Mouse (Mus musculus) fat pad, adult 2 months (tissue): ENCODE results near the gene Cacng4.

Experiments
- DNase-seq: peaks from one replicate; pipeline ENCODE4 v3.0.0-alpha.2; 2011; ENCODE audit warnings: low read depth, low spot score; ENCODE audit errors: extremely low read depth

Cacng4 gene

DNA sequence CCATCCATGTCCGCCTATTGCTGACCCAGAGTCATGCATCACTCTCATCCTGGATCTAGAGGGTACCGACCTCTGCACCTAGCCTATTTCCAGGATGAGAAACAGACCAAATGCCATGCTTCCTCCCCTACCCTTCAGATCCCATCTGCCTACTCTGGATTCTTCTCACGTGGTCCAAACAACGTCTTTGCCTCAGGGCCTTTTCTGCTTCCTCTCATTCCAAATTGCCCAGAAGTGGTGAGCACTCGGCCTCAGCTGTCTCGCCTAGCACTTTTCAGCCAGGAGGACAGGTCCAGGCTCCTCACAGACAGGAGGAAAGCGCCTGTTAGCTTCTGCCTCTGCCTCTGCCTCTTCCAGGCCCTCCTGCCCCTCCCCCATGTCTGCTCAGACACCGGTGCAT is 21.0 kb downstream of the Cacng4 start:
- DNase-seq: no peak

- DNase-seq: no peak
Observed at GRCm38 (mm10) chr11:107772002-107772401, 22.4 kb downstream of the Cacng4 start.

GRCm38 (mm10) chr11:107768361-107768760 is 26.0 kb downstream of the Cacng4 start:
- DNase-seq: no peak

- DNase-seq: no peak
Observed at GRCm38 (mm10) chr11:107766932-107767331, 27.4 kb downstream of the Cacng4 start.

GRCm38 (mm10) chr11:107762688-107763460 is 31.5 kb downstream of the Cacng4 start:
- DNase-seq: no peak

- no peak for DNase-seq
Observed at GRCm38 (mm10) chr11:107761790-107762500, 32.4 kb downstream of the Cacng4 start.

DNA sequence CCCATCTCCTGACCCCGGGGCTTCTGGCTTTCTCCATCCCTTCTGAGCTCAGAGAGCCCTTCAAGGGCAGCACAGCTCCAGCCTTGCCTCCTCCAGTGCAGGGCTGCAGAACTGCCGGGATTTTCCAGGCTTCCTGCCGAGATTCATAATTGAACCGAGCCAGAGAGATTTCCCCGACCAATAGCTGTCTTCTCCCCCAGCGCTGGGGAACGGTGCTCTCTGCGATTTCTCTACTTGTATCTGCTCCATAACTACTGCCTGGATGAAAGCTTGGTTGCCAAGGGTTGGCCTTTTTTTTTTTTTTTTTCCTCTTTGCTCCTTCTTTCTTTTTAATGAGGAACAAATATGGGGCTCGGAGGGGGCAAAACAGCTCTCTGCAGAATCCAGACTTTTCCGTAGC is 34.4 kb downstream of the Cacng4 start:
- DNase-seq: no peak

DNA sequence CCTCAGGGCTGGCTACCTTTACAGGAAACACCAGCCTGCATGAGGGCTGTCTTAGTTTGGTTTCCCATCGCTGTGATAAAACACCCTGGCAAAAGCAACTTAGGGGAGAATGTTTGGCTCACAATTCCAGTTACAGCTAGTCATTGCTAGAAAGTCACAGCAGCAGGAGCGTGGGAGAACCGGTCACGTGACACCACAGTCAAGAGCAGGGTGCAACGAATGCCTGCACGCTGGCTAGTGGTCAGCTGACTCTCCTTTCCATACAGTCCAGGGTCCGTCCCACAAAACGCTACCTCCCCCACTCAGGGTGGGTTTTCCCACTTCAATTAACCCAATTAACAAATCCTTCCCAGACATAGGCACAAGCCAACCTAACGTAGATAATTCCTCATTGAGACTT is 34.8 kb downstream of the Cacng4 start:
- DNase-seq: no peak

DNA sequence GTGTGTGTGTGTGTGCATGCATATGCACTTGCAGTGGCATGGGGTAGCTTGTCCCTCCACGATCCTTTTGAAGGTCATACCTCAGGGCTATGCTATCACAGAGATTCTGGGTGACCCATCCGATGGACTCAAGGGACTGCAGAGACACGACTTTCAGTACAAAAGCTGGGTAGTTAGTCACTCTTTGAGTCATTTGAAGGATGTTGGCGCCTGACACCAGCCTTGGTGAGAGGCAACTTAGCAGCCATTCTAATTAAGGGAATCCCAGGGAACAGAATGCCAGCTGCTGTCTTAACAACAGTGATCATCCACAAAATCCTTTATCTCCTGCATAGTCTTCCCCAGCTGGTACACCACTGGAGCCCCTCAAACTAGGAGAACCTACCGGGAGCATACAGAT is 45.2 kb downstream of the Cacng4 start:
- no peak for DNase-seq

DNA sequence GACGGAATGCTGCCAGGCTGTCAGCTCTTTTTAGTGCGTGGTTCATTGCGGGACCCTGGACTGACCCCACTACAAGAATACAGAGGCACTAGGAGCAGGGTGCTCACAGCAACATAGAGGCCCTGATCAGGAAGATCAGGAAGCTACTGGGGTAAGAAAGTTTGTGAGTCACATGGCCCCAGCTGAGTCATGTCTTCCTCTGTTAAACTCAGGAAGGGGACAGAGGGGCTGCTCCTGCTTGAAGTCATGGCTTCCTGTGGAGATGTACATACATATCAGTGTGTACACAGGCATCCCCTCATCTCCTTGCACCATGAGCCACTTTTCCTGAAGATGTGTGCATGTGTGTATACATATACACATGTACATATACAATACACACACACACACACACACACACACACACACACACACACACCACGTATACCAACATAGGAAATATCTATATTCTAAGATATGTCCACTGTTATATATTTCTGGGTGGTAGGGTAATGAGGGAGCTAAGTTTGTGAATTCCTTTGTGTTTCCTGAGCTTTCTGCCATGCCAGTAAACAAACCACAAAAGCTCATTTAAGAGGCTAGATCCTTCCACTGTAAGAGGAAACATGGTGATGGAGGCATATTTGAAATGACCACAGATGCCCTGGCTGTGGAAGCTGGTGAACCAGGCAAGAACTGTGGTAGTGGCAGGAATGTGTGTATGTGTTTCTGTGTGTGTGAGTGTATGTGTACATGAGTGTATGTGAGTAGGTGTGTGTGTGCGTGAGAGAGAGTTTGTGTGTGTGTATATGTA is 45.9 kb downstream of the Cacng4 start:
- no peak for DNase-seq

- no peak for DNase-seq
Observed at GRCm38 (mm10) chr11:107743100-107743499, 51.3 kb downstream of the Cacng4 start.

GRCm38 (mm10) chr11:107738418-107739099 is 55.8 kb downstream of the Cacng4 start:
- DNase-seq: no peak

- DNase-seq: no peak
Observed at GRCm38 (mm10) chr11:107737886-107738285, 56.5 kb downstream of the Cacng4 start.

GRCm38 (mm10) chr11:107734133-107734532 is 60.2 kb downstream of the Cacng4 start:
- no peak for DNase-seq

- no peak for DNase-seq
Observed at GRCm38 (mm10) chr11:107731498-107731897, 62.9 kb downstream of the Cacng4 start.

- no peak for DNase-seq
Observed at GRCm38 (mm10) chr11:107730940-107731339, 63.4 kb downstream of the Cacng4 start.

- DNase-seq: no peak
Observed at GRCm38 (mm10) chr11:107729141-107729540, 65.2 kb downstream of the Cacng4 start.

- DNase-seq: no peak
Observed at GRCm38 (mm10) chr11:107728073-107728863, 66.1 kb downstream of the Cacng4 start.

DNA sequence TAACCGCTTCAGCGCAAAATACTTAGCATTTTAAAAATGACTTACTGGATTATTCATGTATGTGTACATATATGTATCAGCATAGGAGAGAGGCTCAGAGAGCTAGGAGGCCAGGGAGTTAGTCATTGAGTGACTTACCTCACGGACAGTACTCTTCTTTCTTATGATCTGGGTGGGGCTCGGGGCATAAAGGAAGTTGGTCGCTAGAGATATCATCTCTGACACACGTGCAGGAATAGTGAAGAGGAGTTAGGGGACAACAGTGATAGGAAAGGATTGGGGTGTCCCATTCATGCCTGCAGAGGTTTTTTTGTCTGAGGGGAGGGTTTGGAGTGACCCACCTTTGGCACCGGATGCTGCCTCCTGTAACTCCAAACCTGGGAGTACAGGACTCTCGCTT is 69.8 kb downstream of the Cacng4 start:
- no peak for DNase-seq

DNA sequence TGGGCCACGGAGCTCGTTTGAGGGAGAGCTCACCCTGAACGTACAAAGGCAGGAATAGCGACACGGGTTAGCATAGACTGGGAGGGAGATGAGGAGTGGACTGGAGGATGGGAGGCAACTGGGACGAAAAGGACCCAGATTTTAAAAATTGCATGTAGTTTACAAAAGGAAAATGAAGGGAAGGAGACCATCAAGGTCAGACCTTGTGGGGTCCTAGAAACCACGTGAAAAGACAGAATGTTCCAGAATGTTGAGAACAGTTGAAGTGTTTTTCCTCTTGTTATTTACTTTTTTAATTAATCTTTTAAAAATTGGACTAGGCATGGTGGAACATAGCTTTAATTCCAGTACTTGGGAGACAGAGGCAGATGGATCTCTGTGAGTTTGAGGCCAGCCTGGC is 73.3 kb downstream of the Cacng4 start:
- no peak for DNase-seq
